Mouse (Mus musculus) left cerebral cortex, postnatal 14 days (tissue): Measurements from ENCODE around the gene Ppil3. TPM values are rescaled to one million over a fixed set of nuclear protein-coding genes. Genes with fewer than 3 reads are reported as not detected.

Experiments used
- DNase-seq, 2 experiments: peaks; one replicate each; pipeline ENCODE4 v3.0.0; 2021 to 2022; ENCODE audit warnings: low spot score in 2 of 2, mixed read lengths in 1 of 2
- intact Hi-C: fragments of 180-260 bp; cut with DNase I; formaldehyde crosslinking; loops from one replicate; pipeline ENCODE4 v1.15.1; 2025
- long read RNA-seq, 2 experiments: library from polyadenylated mRNA; stranded (forward); transcript quantifications; one replicate each; pipeline ENCODE4 v2.0.0; 2021
- total RNA-seq, 2 experiments: library from RNA; stranded (reverse); gene quantifications; 2 replicates each; pipeline ENCODE4 v1.2.3; 2021

Ppil3 gene
- total RNA-seq, result 10 to 100 TPM; 22.4 to 25.1 TPM
- long read RNA-seq, experiment 1, transcript Ppil3-203 (7 exons, 1,033 nt), result major isoform, 6 of 8 reads
- long read RNA-seq, experiment 1, partial matches to known transcripts, result 1 of 8 reads
- long read RNA-seq, experiment 1, other reads (novel, unspliced or antisense), result 0 of 8 reads
- long read RNA-seq, experiment 2, partial matches to known transcripts, result 0 of 6 reads
- long read RNA-seq, experiment 2, other reads (novel, unspliced or antisense), result 1 of 6 reads

DNA sequence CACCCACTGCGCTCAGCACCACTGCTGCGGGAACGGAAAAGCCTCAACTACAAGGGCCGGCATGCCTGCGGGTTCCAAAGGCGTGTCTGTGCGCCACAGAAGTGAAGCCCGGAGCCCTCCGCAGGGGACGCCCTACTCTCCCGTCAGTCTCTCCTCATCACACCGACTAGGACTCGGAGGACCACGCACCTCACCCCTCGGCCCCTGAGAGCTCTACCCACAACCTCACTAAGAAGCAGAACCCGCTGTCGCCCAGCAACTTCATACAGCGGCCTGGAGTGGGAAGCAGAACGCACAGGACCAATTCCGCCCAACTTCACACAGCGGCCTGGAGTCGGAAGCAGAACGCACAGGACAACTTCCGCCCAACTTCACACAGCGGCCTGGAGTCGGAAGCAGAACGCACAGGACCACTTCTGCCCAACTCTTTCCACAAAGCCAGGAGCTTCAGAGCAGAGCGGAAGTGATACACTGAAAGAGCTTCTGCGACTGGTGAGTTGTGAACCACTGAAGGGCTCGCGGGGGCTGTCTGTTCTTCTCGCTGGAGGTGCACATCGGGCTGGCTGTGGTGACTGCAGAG is at the start of gene Ppil3, which contains the start of gene Nif3l1:
Gene Ppil3 (minus strand): TSS at position 344 of the 580 bp plus-strand sequence.
Gene Nif3l1 (plus strand): TSS at position 9 of the 580 bp plus-strand sequence.
- DNase-seq, result peak; percentile 91 to 95
- intact Hi-C loops, result loop anchor here (2.0 kb wide), 1 partner anchor 22 kb away; no protein-coding TSS in a partner anchor

DNA sequence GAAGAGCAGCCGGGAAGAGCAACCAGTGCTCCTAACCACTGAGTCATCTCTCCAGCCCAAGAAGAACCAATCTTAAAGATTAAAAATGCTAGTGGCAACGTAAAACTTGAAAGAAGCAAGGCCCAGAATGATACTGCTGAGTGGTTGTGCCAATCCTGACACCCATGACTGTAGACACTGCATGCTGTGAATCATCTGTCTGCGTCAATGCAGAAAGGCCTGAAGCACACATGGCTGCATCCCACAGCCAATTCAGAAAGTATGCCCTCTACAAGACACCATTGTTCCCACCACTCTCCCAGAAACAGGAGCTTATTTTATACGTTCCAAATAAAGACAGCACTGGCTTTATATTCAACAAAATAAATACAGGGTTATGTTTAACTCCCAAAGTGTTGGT is 37.4 kb upstream of the Ppil3 start:
- intact Hi-C loops, result no loop called here
- no peak for DNase-seq

DNA sequence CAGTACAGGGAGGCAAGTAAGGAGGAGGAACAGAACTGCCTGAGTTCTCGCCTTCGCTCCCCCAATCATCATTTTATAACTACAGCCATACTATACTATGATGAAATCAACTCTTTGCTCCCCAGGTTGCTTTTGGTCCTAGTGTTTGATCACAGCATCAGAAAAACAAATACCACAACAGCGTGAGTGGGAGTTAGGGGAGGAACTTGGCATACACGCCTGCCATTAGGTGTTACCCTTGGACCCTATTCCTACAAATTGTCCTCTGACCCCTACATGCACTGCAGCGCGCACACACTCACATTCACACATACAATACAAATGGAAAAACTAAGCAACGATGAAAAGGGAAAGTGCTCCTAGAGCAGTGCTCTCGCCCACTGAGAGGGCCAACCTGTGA is 30.4 kb upstream of the Ppil3 start:
- DNase-seq, result no peak
- intact Hi-C loops, result loop anchor here (10.0 kb wide), 1 partner anchor 219 kb away; the partner anchor contains the start of gene Als2cr12

DNA sequence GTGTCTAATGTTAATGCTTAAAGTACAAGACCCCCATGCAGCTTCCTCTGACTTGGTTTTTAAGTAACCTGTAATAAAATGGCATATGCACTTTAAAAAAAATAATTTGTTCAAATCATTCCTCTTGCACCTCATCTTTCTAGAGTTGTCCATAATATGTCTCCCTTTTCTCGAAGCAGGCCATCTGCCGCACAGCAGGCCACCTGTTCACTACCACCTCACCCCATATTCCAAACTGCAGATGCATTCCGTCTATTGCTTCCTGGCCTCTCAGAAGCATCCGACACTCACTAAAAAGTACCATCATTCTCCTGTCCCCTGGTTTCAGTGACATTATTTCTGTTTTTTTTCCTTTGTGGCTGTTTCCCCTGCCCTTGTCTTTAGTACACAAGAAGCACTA is 20.3 kb upstream of the Ppil3 start:
- intact Hi-C loops, result no loop called here
- no peak for DNase-seq

DNA sequence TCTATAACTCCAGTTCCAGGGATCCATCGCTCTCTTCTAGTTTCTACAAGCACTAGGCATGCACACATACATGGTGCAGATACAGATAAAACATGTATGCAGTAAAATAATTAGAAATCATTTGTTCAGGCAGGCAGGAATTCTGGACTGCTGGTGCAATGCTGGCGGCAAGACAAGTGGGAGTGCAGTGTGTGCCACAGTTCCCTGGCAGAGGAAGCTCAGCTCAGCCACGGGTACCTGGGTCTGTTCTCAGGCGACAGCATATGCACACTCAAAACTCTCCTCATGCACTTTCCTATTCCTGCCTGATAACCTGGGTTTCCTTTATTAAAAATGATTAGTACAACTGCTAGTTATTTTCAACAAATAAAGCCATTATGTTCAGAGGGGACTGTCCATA is 19.8 kb upstream of the Ppil3 start:
- no peak for DNase-seq

DNA sequence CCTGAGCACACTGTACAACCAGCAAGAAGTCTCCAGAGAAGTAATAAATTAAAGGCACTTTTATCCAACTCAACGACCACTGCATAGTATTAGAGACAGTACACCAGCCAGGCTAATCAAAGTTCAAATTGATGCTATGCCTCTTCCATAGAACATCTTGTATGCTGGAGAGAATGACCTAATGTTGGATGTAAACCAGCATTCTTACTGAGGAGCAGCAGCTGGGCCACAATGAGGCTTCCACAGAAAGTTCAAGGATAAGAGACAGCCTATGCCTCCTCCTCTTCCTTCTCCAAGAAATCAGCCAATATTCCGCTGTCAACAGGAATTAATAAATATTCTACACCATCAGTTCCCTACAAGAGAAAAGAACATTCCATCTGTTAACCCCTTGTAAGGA is 18.6 kb upstream of the Ppil3 start:
- no peak for DNase-seq
- intact Hi-C loops, result no loop called here

More for the DNA sequence above, 19.8 kb upstream of the Ppil3 start:
- intact Hi-C loops, result no loop called here

DNA sequence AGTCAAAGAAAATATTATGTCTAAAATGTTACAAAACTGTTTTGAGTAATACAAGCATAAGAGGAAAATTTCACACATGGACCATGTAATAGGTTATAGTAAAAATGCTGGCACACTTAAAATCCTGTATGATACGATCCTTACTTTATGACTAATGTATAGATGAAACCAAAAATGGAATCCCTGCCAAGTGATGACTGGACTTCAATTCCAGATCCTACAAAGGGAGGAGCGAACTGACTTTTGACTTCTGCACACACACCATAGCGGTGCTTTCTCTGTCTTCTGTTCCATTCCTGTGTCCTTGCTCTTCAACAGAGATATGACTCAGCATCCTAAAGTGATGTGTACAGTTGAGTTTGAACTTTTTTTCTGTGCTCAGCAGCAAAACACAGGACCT is 15.3 kb upstream of the Ppil3 start:
- no peak for DNase-seq
- intact Hi-C loops, result no loop called here

DNA sequence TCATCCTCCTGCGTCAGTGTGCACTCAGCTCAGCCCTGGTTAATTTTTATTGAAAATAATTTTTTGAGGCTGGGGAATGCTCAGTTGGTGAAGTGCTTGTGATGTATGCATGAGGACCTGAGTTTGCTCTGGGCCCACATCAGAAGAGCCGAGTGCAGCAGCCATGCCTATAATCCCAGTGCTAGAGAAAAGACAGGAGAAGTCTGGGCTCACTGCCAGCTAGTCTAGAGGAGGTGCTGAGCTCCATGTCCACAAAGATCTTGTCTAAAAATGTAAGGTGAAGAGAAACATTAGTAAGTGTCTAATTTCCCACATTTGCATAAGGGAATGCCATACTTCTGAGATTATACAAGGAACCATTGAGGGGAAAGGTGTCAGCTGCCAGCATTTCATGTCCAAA is 13.6 kb upstream of the Ppil3 start:
- peak in 1 of 2 experiments; percentile 26 for DNase-seq
- intact Hi-C loops, result no loop called here

DNA sequence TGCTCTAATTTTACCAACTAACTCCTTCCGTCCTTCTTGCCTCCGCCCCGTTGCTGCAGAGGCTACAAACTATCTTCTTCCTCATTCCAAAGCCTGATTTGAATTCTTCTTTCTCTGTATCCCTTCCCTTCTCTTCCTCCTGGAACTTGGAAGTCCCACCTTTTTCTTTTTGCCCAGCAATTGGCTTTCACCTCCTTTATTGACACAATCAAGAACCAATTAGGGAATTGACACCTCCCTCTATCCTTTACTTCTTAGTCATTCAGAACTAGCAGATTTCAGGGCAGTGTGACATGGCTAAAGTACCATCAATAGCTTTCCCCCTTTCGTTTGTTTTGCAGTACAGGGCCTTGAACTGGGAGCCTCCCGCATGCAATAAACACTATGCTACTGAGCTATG is 12.9 kb upstream of the Ppil3 start:
- intact Hi-C loops, result no loop called here
- no peak for DNase-seq

DNA sequence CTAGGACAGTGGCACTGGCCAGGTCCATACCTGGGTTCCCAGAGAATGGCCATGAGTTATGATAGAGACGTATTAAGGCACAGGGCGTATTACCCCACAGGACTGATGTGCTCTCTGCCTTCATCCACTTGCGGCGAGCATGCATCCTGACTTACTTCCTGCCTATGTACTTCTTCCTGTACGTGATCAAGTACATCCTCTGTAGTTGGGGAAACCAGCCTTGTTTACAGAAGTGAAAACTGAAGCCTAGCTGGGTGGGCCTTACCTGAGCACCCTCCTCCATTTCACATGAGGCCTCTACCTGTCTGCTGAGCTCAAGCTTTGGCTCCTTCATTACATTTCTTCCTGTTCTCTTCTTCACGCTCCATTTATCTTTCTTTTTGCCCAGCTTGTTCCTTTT is 9.0 kb upstream of the Ppil3 start:
- intact Hi-C loops, result no loop called here
- no peak for DNase-seq

DNA sequence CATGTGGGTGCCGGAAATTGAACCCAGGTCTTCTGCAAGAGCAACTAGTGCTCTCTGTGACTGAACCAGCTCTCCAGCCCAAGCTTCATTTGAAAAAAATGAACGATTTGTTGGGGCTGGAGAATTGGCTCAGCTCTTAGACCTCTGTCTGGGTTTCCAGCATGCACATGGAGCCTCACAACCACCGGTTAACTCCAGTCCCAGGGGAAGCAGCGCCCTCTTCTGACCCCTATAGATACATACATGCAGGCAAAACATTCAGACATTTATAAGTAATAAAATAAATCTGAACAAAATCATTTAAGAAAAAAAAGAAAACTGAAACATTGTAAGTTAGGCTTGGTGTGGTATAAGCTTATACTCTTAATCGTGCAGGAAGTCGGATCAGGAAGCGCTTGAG is 3.1 kb upstream of the Ppil3 start:
- no peak for DNase-seq
- intact Hi-C loops, result no loop called here

DNA sequence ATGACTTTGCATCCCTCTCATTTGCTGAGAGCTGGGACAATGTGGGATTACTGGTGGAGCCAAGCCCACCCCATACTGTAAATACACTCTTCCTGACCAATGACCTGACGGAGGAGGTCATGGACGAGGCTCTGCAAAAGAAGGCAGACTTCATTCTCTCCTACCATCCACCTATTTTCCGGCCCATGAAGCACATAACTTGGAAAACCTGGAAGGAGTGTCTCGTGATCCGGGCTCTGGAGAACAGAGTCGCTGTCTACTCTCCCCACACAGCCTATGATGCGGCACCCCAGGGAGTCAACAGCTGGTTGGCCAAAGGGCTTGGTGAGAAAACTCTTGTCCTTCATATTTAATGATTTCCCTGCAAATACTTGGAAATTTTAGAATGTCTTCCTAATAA is 2.5 kb upstream of the Ppil3 start:
- intact Hi-C loops, result no loop called here
- DNase-seq, result no peak

DNA sequence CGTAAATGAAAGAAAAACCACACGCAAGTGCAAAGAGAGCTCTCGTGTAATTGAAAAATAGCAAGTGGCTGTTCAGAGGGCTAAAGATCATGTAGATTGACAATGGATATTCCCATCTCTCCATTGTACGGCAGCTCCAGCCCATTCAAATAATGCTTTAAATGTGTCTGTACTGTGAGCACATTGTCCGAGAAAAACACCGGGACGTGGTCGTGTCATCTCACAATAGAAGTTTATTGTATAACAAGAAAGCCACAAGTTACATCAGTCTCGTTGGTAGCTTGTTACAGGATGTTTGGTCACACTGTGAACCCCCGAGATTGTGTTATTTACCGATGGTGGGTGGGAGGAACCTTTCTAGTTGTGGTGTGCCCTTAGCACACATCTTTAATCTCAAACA is 575 bp upstream of the Ppil3 start:
- no peak for DNase-seq
- intact Hi-C loops, result loop anchor here (2.0 kb wide), 1 partner anchor 23 kb away; no protein-coding TSS in a partner anchor

DNA sequence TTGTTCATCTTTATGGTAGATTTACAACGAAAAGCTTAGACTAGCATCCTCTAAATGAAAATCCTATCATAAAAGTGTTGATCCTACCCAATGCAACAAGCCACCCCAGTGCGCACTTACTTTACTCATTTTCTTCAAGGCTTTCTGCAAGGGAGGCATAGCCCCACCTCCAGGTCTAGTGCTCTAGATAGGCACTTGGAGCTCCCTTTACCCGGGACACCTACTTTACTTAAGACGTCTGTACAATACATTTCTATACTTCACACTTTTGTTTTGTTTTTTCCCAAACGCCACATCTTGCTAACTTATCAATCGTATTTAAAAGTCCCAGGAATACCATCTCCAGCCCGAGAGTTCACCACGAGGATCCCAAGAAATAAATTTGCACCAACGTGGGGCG is 595 bp downstream of the Ppil3 start:
- intact Hi-C loops, result loop anchor here (2.0 kb wide), 1 partner anchor 22 kb away; no protein-coding TSS in a partner anchor
- no peak for DNase-seq

DNA sequence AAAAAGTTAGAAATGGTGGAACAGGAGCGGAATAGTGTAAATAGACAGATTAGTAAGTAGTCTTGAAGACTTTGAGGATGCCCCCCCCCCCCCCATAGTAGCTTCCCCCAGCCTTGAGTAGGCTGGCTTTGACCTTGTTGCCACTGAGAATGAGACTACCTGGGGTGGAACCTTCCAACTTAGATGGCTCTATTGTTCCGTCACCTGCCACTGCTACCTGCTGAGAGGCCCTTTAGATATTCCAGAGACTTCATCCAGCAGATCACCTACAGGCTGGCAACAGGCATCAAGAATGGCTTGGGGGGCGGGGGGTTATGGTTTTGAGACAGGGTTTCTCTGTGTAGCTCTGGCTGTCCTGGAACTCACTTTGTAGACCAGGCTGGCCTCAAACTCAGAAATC is 20.7 kb downstream of the Ppil3 start:
- no peak for DNase-seq
- intact Hi-C loops, result no loop called here

DNA sequence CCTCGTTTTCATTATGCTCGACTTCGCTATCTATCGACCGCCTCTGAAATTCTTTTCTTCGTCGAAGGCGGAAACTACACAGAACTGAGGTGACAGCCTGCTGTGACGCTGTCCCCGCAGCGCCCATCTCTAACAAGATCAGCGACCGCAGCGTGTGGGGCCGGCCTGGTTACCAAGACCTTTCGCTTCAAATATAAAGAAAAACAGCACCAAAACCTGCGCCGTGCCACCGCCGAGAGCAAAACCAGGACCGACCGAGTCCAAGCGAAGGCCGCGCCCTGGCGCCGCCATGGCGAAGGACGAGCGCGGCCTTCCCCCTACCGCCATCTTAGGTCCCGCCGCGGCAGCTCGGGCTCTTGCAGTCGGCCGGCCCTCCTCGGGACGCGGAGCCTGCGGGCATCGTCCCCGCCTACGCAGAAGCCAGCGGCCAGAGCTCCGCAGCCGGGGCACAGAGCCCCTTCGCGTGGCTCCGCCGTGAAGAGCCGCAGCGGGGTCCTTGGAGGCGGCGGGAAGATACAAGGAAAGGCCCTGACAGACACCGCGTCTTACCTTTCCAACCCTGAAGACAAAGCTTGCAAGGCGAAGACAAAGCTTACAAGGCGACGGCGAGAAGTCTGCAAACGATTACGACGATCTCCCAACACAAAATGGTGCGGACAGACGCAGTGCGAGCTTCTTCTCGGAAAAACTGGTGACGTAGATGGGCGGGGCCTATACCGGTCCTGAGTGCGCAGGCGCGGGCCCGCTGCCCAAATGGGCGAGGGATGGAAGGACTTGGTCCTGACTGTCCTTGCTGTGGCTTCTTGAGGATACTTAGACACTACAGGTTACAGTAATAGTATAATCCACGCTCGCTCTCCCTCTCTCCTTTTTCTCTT is 21.7 kb downstream of the Ppil3 start, which contains the start of gene Clk1:
Gene Clk1 (minus strand): TSS at position 696 of the 878 bp plus-strand sequence.
- intact Hi-C loops, result loop anchor here (2.0 kb wide), 1 partner anchor 21 kb away; the partner anchor contains the start of genes Nif3l1 and Ppil3

DNA sequence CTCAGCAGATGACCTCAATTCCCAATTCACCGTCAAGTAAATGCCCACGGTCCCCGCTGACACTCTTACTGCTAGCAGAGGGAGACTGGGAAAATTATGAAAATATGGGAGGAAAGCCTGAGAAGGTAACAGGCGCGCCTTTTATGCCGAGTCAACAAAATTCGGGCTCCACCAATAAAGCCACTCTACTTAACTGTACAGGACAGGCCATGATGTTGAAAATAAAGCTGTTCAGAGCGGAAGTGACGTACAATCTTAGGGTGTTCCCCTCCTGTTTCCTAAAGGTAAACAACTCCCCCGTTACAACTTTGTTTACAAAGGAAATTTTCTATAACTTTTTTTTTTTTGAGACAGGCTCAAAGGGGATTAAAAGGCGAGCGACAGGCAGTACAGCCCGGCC is 22.4 kb downstream of the Ppil3 start:
- DNase-seq, result no peak
- intact Hi-C loops, result loop anchor here (2.0 kb wide), 1 partner anchor 22 kb away; the partner anchor contains the start of genes Nif3l1 and Ppil3

More for the DNA sequence above, 21.7 kb downstream of the Ppil3 start, which contains the start of gene Clk1:
- peak; percentile 96 for DNase-seq

DNA sequence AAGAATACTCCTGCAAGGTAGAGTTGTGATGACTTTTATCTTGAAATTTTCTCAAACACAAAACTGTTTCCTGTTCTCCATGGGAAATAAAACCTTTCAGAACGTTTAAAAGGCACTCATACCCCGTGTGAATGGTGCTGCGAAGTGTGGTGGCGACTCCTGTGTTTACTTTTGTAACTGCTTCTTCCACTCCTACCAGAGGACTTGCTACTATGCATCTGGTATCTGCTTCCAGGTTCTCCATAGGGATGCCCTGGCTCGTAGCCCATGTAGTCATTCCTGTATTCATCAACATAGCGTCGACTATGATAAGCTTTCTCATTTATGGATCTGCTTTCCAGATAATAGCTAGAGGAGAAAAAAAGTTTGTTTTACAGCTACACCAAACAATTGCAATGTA is 24.3 kb downstream of the Ppil3 start:
- DNase-seq, result no peak
- intact Hi-C loops, result no loop called here

DNA sequence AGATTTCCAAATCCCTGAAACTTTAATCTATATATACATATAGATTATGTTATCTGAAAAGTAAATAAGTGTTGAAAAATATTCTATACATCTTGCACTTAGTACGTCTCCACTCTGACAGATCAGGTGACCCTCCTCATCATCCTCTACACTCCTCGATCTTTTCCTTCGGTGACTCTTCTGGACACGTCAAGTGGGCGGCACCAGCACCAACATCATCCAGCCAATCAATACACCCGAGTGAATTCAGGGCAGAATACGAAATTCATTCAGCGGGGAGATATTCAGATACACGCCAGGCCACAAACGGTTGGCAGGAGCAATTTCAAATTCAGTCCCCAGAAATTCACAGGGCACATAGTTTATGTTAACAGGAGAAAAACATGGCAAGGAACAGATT is 25.3 kb downstream of the Ppil3 start:
- DNase-seq, result no peak
- intact Hi-C loops, result no loop called here

DNA sequence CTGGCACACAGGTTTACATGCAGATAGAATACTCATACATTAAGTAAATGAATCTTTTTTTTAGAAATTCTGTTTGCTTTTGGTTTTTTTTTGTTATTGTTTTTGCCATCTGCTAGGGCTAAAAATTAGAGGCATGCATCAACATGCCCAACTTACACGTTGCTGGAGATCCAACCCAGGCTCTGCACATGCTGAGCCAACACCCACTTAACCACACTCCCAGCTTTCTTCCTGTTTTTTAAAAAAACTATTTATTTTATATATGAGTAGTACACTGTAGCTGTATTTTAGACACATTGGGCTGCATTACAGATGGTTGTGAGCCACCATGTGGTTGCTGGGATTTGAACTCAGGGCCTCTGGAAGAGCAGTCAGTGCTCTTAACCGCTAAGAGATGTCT is 29.2 kb downstream of the Ppil3 start:
- intact Hi-C loops, result no loop called here
- DNase-seq, result no peak
